Mouse (Mus musculus): ENCODE data around the gene Map3k7. TPM values are rescaled to one million over a fixed set of nuclear protein-coding genes. Genes with fewer than 3 reads are reported as not detected.

Gene Map3k7
- total RNA-seq, 2 experiments from 2014 or later: 32.1 to 36.7 TPM

DNA sequence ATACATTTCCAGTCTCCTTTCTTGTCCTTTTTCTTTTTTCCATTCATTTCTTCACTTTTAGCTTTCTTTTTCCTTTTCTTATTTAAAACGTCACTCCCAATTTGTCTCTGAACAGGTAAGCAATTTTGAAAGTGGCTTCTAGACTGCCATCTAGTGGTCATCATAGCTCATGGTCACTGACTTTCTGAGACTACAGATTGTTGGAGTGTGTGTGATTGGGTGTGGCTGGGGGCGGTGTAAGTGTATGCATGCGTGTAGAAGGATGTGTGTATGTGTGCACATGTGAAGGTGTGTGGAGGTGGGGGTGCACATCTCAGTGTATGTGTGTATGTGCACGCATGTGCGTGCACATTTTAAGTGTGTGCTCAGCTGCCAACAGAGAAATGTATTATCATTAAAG is 93.2 kb downstream of the Map3k7 start:
- DNase-seq (ENCODE audit: low spot score in 2 of 2): peak in 1 of 2 experiments; percentile 25

DNA sequence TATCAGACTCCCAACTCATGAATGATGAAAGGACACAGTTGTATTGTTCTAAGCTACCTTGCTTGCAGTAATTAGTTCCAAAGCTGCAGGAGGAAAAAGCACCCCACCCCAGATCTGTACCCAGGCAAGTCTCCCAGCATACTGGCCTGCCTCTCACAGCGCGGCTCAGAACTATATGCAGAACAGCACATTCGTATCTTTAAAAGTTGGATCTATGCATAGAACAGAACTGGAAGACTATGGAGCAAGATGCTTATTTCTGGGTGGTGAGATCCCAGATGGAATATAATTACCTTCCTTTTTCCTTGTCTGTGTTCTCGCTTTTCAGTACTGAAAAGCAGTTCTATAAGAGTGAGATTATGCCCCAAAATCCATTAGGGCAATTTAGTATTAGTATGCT is 96.8 kb downstream of the Map3k7 start:
- no peak for DNase-seq (ENCODE audit: low spot score in 2 of 2)

GRCm38 (mm10) chr4:32062381-32063059 is 98.6 kb downstream of the Map3k7 start:
- no peak for DNase-seq (ENCODE audit: low spot score in 2 of 2)

GRCm38 (mm10) chr4:32063291-32063690 is 99.4 kb downstream of the Map3k7 start:
- DNase-seq (ENCODE audit: low spot score in 2 of 2): no peak

Data from layer of hippocampus, adult 18-20 months (tissue).